Mouse (Mus musculus): ENCODE measurements around the gene Babam2.

DNA sequence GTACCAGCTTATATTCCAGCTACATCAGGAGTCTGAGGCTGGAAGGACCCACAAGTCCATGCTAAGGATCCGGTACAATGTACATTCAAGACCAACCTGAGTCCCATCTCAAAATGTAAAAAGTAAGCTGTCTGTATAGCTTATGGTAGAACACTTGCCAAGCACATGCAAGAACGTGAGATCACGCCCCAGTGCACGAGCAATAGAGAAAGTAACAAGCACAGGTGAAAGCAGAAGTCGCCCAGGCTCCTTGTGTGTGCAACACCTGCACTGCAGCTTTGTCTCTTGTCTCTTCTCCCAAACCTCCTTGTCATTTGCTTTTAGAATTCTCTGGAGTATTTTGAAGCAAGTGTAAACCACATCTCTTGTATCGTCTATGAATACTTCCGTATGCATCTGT is 317.3 kb downstream of the Babam2 start:
- TF ChIP-seq EP300 (IDR thresholded peaks at IDR 0.05; ENCODE audit: low read depth) (no peak), CTCF (IDR thresholded peaks at IDR 0.05; ENCODE audit: low read depth) (no peak)
